Mouse (Mus musculus) inflammation-experienced regulatory T-cells, adult 6 months (primary cell): ENCODE results near the gene Ganc. TPM values are rescaled to one million over a fixed set of nuclear protein-coding genes. Genes with fewer than 3 reads are reported as not detected.

ENCODE experiments used
- ATAC-seq: one replicate; pipeline ENCODE4 v1.8.0; 2017
- polyA plus RNA-seq, 3 experiments: library from polyadenylated mRNA; unstranded; fragments of 100-300 nt; shearing (Covaris generic); gene quantifications; one replicate each; pipeline ENCODE4 v1.2.1; 2017

The Ganc gene
- polyA plus RNA-seq, 3 experiments from 2014 or later, result 10.9 to 32.3 (median 29.3) TPM

DNA sequence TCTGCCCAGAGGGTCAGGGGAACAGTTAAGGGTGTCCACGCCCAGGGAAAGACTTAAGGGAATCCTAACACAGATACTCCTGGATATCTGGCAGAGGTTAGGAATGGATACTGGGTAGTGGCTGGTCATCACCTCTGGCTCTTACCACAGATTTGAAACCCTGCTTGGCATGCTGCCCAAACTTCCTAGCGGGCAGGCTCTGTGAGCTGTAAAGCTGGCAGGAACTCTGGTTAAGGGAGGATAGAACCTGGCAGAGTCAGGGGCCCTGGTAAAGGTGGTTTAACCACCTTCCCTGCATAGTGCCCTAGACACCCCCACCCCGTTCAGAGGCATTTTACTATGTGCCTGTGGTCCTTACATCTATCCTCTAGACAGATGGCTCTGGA lies 98.9 kb downstream of the Ganc start:
- ATAC-seq, result no peak

- no peak for ATAC-seq
Measured at GRCm38 (mm10) chr2:120503094-120503493, 99.4 kb downstream of the Ganc start.

DNA sequence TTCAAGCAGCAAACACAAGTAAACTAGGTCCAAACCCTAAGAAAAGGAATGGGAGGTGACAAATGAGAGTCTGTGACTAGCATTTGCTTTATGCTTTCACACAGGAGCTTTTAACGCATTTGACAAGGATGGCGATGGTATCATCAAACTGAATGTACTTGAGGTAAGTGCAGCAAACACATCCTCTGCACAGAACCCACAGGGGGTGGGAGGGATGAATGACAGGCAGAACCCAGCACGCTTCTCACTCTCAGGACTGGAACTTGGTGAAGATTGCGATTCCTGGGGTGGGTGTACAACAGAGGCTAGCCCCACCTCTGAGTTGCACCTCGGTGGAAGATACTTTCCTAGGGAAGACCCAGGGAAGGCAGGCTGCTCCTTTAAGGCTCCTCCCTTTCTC lies 100.3 kb downstream of the Ganc start:
- ATAC-seq, result no peak

Other genes with a start within 250 kb of the Ganc start
- gene Ehd4, start 249.3 kb upstream of the Ganc start, polyA plus RNA-seq, result 10 to 100 TPM in 1 of 3 experiments, 1 to 10 TPM in 2; 2.9 to 16.2 (median 3.9) TPM
- not detected for gene Pla2g4e, start 158.6 kb upstream of the Ganc start, polyA plus RNA-seq
- gene Pla2g4d, start 114.7 kb upstream of the Ganc start, polyA plus RNA-seq, result not detected
- 1 to 10 TPM in 2 of 3 experiments, under 1 TPM in 1; 0.80 to 2.8 (median 1.7) TPM for gene Pla2g4f, start 89.7 kb upstream of the Ganc start, polyA plus RNA-seq
- 10 to 100 TPM; 20.1 to 28.3 (median 26.7) TPM for gene Vps39, start 50.8 kb upstream of the Ganc start, polyA plus RNA-seq
- 10 to 100 TPM; 18.9 to 28.3 (median 24.6) TPM for gene Tmem87a, start 217 bp downstream of the Ganc start, polyA plus RNA-seq
- gene Capn3, start 52.1 kb downstream of the Ganc start, polyA plus RNA-seq, result 10 to 100 TPM in 2 of 3 experiments, 1 to 10 TPM in 1; 2.8 to 42.7 (median 37.9) TPM
- gene Zfp106, start 159.9 kb downstream of the Ganc start, polyA plus RNA-seq, result 10 to 100 TPM; 23.8 to 29.5 (median 28.5) TPM
- gene Snap23, start 163.8 kb downstream of the Ganc start, polyA plus RNA-seq, result 10 to 100 TPM; 54.6 to 67.1 (median 58.2) TPM
- gene Haus2, start 205.5 kb downstream of the Ganc start, polyA plus RNA-seq, result 10 to 100 TPM; 15.6 to 19.5 (median 18.0) TPM
- gene Lrrc57, start 205.6 kb downstream of the Ganc start, polyA plus RNA-seq, result 10 to 100 TPM; 30.6 to 33.5 (median 33.4) TPM
- gene Stard9, start 225.2 kb downstream of the Ganc start, polyA plus RNA-seq, result 1 to 10 TPM in 1 of 3 experiments, under 1 TPM in 2; 0.44 to 1.2 (median 0.78) TPM